Mouse (Mus musculus) natural killer cell, adult 2 months (primary cell): ENCODE data around the gene Dusp7.

Experiments
- DNase-seq, 2 experiments: peaks; one replicate each; pipeline ENCODE4 v3.0.0; 2022; ENCODE audit warnings: low spot score in 2 of 2

Dusp7 gene

DNA sequence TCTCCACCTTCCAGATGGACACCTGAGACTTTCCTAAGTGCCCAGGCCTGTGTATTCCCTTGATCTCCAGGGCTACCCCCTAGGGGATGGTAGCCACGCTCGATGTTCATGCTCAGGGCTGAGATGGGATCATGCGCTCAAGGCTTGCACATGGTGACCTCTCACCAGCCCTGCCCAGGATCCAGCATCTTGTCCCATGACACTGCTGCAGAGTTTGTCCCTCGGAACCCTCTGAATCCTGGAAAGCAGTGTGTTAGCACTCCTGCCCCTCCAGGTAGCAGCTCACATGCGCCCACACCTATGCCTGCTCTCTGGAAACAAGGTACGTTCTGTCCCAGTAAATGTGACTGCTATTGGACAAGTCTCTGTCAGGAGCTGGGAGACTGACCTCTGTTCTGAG is 13.6 kb upstream of the Dusp7 start:
- no peak for DNase-seq

DNA sequence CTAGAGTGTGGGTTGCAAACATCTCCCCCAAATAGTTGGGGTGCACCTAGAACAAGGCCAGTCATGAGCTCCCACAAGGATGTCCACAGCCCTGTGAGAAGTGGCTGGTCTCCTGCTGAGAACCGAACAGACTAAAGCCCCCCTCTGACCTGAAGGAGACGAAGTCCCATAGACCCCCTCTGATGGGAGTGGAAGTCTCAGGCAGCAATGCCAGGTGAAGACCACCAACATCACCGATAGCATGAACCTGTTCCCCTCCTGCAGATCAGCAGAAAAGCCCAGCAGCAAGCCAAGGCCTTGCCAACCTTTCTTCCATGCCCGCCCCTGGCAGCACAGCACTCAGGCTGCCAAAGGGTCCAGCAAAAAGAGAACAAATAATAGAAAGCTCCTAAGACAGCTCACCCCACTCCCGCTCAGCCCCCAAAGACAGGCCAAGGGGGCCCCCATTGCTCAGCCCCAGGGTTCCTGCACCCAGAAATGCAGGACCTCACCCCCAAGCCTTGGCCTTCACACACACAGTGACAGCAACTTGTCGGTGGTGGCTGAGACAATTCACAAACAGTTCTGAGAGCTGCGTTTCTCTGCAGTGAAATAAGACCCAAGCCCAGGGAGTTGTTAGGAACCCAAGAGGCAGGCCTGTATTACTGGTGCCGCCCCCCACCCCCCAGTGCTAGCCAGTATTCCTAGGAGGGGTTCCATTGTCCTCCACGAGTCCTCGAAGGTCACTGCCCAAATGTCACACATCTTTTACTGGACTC is 13.0 kb upstream of the Dusp7 start:
- no peak for DNase-seq

DNA sequence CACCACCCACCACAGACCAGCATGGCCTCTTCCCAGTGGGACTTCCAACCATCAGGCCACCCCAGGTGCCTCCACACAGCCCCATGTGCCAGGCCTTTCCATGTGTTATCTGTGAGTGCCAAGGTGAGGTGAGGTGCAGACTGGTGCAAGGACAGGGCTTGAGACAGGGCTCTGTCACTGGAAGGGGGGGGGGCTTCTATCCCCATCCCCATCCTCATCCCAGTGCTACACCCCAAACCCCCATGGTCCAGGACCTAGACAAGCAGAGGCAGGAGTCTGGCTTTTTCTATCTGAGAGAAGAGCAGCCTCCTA is 12.5 kb upstream of the Dusp7 start:
- no peak for DNase-seq

DNA sequence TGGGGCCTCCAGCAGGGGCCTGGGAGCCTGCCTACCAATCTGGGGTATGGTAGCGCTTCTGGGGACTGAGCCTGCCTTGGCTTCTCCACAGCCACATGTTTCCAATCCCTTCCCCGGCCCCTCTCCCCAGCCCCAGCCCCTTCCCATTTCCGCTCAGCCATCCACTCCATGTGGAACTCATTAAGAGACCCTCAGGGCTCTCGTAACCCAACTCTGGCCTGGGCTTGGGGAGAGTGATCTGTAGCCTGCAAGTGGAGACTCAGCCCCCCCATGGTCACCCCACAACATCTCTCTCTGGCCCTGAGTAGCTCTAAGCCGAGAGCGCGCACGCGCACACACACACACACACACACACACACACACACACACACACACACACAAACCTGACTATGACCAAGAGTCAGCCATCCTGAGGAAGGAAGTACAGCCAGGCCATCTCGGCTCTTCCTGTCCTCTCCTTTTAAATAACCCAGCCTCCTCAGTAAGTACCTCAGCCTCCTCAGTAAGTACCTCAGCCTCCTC is 12.0 kb upstream of the Dusp7 start:
- DNase-seq, result no peak

DNA sequence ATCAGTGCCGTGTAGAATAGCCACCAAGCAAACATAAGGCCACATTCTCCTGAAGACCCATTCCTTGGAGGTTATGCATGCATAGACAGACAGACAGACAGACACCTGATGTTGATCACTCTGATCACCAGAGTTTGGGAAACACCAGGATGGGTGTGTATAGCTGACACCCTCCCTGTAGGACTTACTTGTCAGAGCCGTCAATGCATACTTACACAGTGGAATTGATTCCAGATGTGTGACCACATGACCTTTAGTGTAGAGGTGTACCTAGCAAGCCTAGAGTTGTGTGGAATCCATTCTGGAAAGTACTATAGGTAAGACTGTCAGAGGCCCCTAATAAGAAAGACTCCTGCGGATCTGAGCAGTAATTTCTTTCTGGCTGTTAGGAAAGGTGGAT is 11.3 kb upstream of the Dusp7 start:
- DNase-seq, result no peak

DNA sequence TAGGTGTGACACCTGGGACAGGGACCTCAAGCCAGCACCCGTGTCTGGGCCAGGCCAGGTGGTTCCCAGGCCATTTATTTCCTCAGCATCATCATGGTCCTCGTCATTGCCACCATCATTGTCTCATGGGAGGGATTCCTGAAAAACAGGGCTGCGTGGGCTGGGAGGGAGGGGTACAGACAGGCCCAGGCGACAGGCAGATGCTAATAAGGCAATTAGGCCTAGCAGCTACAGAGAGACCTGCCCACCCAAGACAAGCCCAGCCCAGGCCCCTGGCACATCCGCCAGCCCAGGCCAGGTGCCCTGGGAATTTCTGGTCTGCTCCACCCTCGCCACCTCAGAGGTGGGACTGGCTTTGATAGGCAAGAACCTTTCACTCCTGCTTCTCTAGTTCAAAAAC is 9.1 kb upstream of the Dusp7 start:
- no peak for DNase-seq

DNA sequence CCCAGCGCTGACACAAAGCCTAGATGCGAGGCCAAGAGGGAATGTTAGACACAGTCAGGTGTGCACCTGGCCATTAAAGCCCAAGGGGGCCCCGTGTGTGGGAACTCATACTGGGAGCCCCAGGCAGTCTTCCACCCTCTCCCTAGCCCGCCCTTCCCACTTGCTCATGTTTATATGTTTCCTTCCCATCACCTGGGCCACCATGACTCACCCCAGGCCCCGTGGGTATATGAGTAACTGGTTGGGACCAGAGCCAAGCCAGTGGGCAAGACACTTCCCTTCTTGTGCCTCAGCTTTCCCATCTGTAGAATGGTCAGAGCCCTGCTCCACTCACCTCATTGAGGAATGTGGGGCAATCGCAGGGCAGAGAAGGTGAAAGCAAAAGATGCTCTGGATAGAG is 7.3 kb upstream of the Dusp7 start:
- DNase-seq, result no peak

DNA sequence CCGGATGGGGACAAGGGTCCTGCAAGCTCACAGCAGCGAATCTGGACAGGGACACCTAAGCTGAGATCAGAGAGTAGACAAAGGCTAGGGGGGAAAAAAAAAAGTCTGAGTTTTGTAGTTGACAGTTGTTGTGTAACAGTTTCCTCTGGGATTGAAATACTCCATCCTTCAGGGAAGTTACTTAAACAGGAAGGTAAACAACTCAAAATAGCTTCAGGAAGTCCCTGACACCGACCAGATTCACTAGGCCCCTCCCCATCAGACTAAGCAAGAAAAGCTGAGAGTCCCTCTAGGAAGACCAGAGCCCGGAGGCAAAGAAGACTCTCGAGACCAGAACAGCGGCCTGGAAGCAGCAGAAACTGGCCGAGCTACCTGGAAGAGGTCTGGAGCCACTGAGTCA is 3.1 kb upstream of the Dusp7 start:
- DNase-seq, result no peak

DNA sequence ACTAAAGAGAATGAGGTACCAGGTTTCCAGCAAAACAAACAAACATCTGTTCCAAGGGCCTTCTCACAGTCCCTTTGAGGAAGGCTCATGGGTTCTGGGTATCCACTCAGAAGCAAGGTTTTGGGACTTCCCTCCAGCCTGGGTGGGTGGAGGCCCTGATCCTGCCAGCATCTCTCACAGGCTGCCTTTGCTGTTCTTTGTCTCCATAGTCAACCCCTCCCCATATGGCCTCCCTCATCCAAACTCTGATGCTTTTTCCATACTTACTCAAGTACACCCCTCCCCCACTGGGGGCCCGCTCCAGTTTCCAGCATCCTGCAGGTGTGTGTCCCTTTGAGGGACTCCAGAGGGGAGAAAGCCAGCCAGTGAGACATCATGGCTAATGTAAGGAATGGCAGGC is 2.2 kb upstream of the Dusp7 start:
- DNase-seq, result no peak

DNA sequence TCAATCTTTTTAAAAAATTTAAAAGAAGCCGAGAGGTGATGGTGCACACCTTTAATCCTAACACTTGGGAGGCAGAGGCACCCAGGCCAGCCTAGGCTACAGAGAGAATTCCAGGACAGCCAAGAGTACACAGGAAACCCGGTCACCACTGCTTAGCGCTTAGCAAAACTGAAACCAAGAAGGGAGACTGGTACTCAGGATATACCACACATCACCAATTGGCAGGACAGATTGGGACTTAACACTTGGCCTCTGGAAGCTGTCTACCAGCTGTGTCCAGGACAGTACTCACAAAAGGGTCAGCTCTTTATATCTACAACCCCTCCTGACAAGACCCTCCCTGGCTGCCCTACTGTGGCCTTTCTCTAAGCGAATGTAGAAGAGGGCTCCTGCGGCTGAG is 1.4 kb upstream of the Dusp7 start:
- no peak for DNase-seq

DNA sequence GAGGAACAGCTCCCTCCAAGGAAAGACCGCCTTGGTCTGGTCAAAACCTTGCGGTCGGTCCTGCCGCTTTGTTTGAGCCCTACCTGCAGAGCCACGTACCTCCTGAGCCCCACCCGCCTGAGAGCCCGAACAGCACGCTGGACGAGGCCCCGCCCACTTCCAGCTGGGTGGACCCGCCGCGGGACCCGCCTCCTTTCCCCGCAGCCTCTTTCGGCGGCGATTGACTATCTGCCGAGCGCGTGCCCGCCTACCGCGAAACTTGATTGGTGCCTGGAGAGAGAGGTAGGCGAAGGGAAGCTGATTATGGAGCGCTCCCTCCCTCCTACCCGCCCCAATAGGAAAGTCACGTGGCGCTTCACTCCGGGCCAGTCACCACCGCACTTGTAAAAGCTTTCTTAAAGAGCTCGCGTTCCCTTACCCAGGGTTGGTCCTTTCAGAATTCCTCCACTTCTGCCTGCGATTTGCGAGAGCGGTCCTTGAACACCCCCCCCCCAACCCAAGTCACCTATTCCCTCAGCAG is 780 bp upstream of the Dusp7 start:
- peak; percentile 95 to 98 for DNase-seq

DNA sequence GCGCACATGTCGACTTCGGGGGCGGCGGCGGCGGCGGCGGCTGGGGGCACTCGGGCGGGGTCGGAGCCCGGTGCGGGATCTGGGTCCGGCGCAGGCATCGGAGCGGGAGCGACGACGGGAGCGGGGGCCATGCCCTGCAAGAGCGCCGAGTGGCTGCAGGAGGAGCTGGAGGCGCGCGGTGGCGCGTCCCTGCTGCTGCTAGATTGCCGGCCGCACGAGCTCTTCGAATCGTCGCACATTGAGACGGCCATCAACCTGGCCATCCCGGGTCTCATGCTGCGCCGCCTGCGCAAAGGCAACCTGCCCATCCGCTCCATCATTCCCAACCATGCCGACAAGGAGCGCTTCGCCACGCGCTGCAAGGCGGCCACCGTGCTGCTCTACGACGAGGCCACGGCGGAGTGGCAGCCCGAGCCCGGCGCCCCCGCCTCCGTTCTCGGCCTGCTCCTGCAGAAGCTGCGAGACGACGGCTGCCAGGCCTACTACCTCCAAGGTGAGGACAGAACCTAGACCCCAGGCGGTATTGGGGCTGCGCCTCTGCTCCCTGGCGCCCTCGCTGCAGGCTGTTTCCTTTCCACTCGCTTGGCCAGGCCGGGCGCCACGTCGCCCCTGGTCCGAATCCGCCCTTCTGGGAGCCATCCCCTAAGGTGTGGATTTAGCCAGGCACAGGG is 534 bp downstream of the Dusp7 start:
- DNase-seq, result peak; percentile 20 to 39

DNA sequence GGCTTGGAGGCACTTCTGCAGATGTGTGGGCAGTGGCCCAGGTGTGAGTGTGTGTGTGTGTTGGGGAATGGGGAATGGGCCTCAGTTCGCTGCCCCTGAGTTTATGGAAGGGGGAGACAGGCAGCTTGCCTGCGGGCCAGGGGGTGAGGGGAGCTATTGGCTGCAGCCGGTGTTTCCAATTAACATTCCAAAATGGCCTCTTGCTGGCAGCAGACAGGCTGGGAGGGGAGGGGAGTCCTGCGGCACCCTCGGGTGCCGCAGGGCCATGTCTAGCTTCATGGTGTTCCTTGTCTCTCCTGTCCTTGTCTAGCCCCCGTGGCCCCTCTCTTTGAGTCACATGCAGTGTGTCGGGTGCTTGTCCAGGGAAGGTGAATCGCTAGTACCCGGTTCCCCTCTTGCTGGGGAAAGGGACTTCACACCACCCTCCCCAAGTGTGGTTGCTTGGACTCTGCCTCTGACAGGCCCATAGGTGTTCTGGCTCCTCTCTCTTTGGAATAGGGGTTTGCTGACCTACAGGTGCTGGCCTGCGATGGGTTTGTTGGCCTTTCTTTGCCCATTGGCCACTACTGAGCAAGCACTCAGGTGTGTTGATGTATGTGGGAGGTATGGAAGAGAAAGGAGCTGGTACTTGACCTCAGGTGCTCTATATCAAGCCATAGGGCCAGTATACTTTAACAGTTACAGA is 1.5 kb downstream of the Dusp7 start:
- no peak for DNase-seq

DNA sequence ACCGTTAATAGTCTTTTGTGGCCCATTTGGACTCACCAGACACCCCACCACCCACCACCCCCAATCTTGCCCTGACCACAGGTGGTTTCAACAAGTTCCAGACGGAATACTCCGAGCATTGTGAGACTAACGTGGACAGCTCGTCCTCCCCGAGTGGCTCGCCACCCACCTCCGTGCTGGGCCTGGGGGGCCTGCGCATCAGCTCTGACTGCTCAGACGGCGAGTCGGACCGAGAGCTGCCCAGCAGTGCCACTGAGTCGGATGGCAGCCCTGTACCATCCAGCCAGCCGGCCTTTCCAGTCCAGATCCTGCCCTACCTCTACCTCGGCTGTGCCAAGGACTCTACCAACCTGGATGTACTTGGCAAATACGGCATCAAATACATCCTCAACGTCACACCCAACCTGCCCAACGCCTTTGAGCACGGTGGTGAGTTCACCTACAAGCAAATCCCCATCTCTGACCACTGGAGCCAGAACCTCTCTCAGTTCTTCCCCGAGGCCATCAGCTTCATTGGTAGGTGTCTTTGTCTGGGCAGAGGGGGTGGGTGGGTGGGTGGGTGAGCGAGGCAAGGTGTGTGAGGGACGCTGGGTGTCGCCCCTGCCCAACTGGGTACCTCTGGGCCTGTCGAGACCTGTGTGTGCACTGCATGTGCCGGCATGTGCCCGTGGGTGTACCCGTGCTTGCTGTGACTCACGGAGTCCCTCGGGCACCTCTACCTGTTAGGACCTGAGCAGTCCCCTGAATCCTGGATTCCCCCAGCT is 2.4 kb downstream of the Dusp7 start:
- DNase-seq, result no peak

DNA sequence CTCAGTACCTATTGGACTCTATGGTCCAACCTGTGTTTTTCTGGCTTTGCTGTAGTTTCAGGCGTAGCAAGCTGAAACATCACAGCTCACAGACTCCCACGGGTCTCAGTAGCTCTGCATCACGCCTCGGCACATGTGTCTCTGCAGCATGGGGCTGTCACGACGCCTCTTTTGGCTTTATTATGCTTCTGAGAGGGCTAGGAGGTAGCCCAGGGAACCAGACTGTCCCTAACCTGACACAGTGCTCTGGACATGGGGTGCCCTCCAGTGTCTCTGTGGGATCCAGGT is 2.9 kb downstream of the Dusp7 start:
- no peak for DNase-seq

DNA sequence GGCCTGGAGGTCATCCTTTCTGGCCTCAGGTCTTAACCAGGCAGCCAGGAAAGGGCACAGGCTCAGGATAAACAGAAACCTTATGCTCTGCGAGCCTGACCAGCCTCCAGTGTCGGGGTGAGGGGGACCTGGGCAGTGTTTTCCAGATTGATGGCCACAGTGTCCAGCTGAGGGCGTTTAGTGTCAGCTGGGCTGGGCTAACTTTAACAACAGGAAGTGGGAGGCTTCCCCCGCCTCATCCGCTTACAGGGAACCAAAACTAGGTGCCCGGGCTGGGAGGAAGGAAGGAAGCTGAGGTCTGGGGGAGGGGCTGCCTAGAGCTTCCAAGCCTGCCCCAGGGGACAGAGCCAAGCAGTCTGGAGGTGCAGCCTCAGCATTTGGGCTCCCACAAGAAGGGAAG is 3.3 kb downstream of the Dusp7 start:
- peak; percentile 46 to 57 for DNase-seq

DNA sequence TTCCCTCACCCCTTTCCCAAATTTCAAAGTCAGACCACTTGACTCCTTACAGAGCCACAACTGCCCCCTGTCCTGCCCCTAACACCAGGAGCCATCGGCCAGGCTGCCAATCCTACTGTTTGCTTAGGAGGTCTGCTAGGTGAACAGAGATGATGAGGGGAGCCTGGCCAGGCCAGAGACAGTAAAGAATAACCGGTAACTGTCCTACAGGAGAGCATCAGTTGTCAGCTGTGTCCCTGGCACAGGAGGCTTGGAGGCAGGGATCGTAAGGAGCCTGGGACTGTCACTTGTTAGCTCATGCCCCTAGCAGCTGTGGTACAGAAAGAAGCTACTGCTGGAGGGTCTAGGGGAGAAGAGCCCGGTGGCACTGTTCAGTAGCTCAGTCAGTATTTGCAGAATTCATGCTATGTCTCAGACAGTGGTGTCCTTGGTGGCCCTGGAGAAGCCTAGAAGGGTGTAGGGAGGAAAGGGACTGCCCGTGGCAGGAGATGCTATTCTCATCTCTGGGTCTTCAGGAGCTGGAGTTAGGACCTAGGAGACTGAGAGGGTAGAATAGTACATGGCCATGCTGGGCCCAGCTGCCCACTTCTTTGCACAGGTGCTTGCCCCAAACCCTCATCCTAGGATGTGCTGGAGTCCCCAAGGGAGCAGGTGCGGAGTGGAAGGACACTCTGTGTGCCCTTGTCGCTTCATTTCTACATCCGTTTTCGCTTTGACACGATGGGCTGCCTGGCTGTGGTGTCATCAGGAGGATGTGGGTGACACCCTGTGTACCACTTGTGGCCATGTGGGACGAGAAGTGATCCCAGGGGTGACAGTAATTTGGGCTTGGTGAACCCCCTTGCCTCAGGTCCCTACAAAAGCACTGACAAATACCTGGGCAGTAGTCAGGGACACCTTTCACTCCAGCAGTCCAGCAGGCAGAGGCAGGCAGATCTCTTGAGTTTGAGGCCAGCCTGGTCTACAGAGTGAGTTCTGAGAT is 4.3 kb downstream of the Dusp7 start:
- DNase-seq, result peak; percentile 60 to 72

DNA sequence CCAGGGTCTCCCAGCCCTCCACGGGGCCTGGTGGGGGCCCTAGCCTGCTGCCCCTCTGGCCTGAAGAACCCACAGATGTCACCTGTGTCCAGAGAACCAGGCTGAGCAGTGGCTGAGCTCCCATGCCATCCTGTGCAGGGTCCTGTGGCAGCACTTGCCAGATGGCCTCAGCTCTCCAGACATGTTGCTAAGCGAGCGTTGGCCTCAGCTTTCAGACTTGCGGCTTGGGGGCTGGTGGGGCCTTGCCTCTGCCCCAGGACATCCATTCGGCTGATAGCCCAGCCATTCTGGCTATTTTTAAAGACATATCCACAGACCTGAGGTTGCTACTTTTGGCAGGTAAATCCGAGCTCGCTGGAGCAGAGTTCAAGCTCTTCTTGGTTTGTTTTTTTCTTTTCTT is 5.5 kb downstream of the Dusp7 start:
- no peak for DNase-seq

DNA sequence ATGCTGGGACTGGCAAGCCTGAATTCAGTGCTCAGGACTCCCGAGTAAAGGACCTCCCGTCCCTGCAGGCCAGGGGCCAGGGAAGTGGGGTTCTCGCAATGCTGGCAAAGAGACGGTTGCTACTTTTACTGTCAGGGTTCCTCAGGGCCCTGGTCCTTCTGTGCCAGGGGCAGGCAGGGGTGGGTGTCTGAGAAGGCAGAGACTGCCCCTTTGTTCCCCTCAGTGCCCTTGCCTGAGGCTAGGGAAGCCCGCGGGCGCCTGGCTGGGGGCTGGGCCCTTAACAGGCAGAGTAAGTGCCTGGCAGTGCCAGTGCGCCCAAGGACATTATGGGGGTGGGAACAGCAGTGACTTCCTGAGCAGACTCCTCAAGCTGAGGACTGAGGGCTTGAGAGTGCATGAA is 8.8 kb downstream of the Dusp7 start:
- no peak for DNase-seq

DNA sequence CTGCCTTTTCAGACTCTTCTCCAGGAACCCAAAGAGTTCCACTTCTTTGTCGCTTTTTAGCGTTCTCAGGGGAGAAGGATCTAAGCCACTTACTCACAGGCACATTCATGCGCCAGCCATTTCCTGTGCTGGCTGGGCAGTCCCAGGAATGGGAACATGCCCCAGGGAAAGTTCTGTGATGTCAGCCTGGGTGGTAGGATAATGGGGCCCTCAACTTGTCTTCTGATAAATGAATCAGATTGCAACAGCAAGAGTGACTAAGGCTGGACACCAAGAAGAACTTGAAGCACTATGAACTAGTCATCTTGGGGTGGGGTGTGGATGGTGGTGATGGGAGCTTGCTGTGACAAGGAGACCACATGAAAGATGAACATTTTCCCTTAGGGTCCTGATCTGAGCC is 9.6 kb downstream of the Dusp7 start:
- no peak for DNase-seq

DNA sequence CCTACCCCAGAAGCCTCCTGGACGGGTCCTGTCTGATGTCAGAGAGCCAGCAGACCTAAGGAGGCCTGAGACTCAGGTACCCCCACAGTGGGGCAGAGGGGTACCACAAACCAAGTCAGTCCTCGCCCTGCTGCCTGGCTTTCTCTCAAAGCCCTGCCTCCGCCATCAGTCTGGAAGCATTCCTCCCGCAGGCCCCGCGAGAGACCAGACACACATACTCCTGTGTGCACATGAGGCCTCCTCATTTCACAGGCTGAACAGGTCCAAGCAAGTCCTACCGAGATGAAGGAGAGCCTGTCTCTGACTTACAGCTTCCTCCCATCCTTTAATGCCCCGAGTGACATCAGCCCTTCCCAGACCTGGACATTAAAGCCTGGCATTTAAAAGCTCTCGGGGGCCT is 10.3 kb downstream of the Dusp7 start:
- no peak for DNase-seq
